Comparison of ENCODE assay signal across 13 mouse cellular contexts in the genomic region with DNA sequence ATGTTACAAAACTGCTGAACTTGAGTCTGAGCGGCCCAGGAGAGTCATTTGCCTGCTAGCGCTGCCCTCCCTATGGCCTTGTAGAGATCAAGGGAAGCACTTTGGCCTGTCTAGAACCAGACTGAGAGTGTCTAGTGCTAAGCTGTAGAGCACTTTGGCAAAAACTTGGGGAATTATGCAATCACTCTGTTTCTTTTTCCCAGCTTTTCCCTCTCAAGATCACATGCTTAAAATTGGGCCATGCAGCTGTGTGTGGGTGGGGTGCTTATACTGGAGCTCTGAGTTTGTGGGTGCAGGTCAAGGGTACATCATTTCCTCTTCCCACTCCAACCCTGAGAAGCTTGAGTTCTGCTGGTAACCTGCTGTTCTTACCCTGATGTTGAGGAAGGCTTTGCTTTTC. TPM values are rescaled to one million over a fixed set of nuclear protein-coding genes. Genes with fewer than 3 reads are reported as not detected.
DNase-seq lines count a peak whose midpoint lies in the region; ATAC-seq lines count a peak whose summit lies in the region.
"Had no signal": no experiment of that assay in that cellular context is flagged by ENCODE, and none has a peak within 500 bp of the region (broad histone marks: within the 10 kb centered on the region; RNA-seq: fewer than 3 reads in every experiment).

No protein-coding gene starts in this region.

- H3K4me3 ChIP-seq in lung, embryonic 16.5 days (ENCODE audit: low read length), result no peak overlapping the region
- H3K4me3 ChIP-seq in kidney, embryonic 14.5 days (ENCODE audit: low read length), result no peak overlapping the region
- H3K4me3 ChIP-seq: liver, embryonic 12.5 days; stomach, embryonic 15.5 days had no signal

- WGBS in lung, embryonic 16.5 days, result 73% methylated on average over 2 of the region's 2 CpGs
- WGBS in kidney, embryonic 14.5 days, result 90% methylated on average over 2 of the region's 2 CpGs

- peaks cover 3% of the 10 kb centered on the region; the same call in 1 of the 2 replicates for H3K4me1 ChIP-seq in lung, embryonic 16.5 days (replicated peaks; ENCODE audit: control insufficient read depth, insufficient read depth, low read length)
- no peaks in the 10 kb centered on the region for H3K4me1 ChIP-seq in kidney, embryonic 14.5 days (ENCODE audit: control insufficient read depth, insufficient read depth, low read length)
- H3K4me1 ChIP-seq: stomach, embryonic 15.5 days had no signal

- no peak overlapping the region for H3K27ac ChIP-seq in lung, embryonic 16.5 days (ENCODE audit: low read length)
- H3K27ac ChIP-seq in kidney, embryonic 14.5 days (ENCODE audit: low read depth, low read length), result no peak overlapping the region
- H3K27ac ChIP-seq: liver, embryonic 12.5 days; stomach, embryonic 15.5 days had no signal

- no peaks in the 10 kb centered on the region for H3K9me3 ChIP-seq in lung, embryonic 16.5 days (ENCODE audit: control insufficient read depth, low read length)
- no peaks in the 10 kb centered on the region for H3K9me3 ChIP-seq in kidney, embryonic 14.5 days (ENCODE audit: control insufficient read depth, low read length)
- H3K9me3 ChIP-seq: liver, embryonic 12.5 days; stomach, embryonic 15.5 days had no signal

- no peak overlapping the region for H3K4me2 ChIP-seq in lung, embryonic 16.5 days (ENCODE audit: low read depth, low read length)
- no peak overlapping the region for H3K4me2 ChIP-seq in kidney, embryonic 14.5 days (replicated peaks; ENCODE audit: low read depth, low read length)
- H3K4me2 ChIP-seq: liver, embryonic 12.5 days; stomach, embryonic 15.5 days had no signal

- H3K9ac ChIP-seq in lung, embryonic 16.5 days (ENCODE audit: low read length), result no peak overlapping the region
- no peak overlapping the region for H3K9ac ChIP-seq in kidney, embryonic 14.5 days (ENCODE audit: low read depth, low read length)
- H3K9ac ChIP-seq: liver, embryonic 12.5 days; stomach, embryonic 15.5 days had no signal

- peak; percentile 71 for DNase-seq in gastrocnemius, adult 18-20 months (ENCODE audit: low spot score)
- DNase-seq in gastrocnemius, postnatal 10 days, result no peak
- DNase-seq in right cerebral cortex, postnatal 25 days, result peak; percentile 39
- no peak for DNase-seq in right cerebral cortex, postnatal 4 days
- DNase-seq in thymus, postnatal 4 days, result peak; percentile 27

- no peaks in the 10 kb centered on the region for H3K36me3 ChIP-seq in lung, embryonic 16.5 days (ENCODE audit: control insufficient read depth, insufficient read depth, low read length)
- no peaks in the 10 kb centered on the region for H3K36me3 ChIP-seq in kidney, embryonic 14.5 days (ENCODE audit: control insufficient read depth, insufficient read depth, low read length)
- H3K36me3 ChIP-seq: liver, embryonic 12.5 days; stomach, embryonic 15.5 days had no signal

- no peaks in the 10 kb centered on the region for H3K27me3 ChIP-seq in lung, embryonic 16.5 days (ENCODE audit: control insufficient read depth, insufficient read depth, low read depth, low read length)
- no peaks in the 10 kb centered on the region for H3K27me3 ChIP-seq in kidney, embryonic 14.5 days (ENCODE audit: control insufficient read depth, insufficient read depth, low read length)
- H3K27me3 ChIP-seq: liver, embryonic 12.5 days; stomach, embryonic 15.5 days had no signal

- ATAC-seq in lung, embryonic 16.5 days (ENCODE audit: low read depth), result peak; percentile 64
- ATAC-seq in erythroblast, adult 5-6 weeks (replicated peaks; ENCODE audit: low FRiP score, poor library complexity, severe bottlenecking), result no peak
- ATAC-seq in kidney, embryonic 14.5 days (ENCODE audit: low FRiP score, low TSS enrichment), result no peak
- ATAC-seq: hindbrain, embryonic 16.5 days; liver, embryonic 12.5 days had no signal

RNA-seq across cellular contexts. Expression of gene Gm13691, which starts 32.6 kb away (rescaled TPM):
- under 1 TPM; 0.64 to 0.85 TPM for total RNA-seq in gastrocnemius, adult 18-20 months (2021)
- total RNA-seq in gastrocnemius, postnatal 10 days (2021), result 1 to 10 TPM in 1 of 2 experiments, under 1 TPM in 1; 0.96 to 1.2 TPM
- not detected in 2 replicates for polyA plus RNA-seq in lung, embryonic 16.5 days (2015; fragmentation: Nextera tagmentation; extraction: Ambion mirVana)
- total RNA-seq in erythroblast, adult 5-6 weeks (2015; ENCODE audit: low replicate concordance), result not detected in 2 replicates
- total RNA-seq in erythroblast, adult 5-6 weeks (2017; ENCODE audit: low replicate concordance), result 0.14 TPM in 1 of 2 replicates, not detected in the other
- polyA plus RNA-seq in kidney, embryonic 14.5 days (2014; fragmentation: Nextera tagmentation; extraction: Ambion mirVana), result not detected in 2 replicates
- polyA plus RNA-seq: embryonic facial prominence, embryonic 11.5 days; hindbrain, embryonic 16.5 days; liver, embryonic 12.5 days; neural tube, embryonic 11.5 days had no signal

RNA-seq across cellular contexts. Expression of gene Gm13697, which starts 38.4 kb away (rescaled TPM):
- total RNA-seq in gastrocnemius, adult 18-20 months (2021), result under 1 TPM; 0.64 to 0.85 TPM
- total RNA-seq in gastrocnemius, postnatal 10 days (2021), result 1 to 10 TPM in 1 of 2 experiments, under 1 TPM in 1; 0.96 to 1.2 TPM
- polyA plus RNA-seq in lung, embryonic 16.5 days (2015; fragmentation: Nextera tagmentation; extraction: Ambion mirVana), result not detected in 2 replicates
- total RNA-seq in erythroblast, adult 5-6 weeks (2015; ENCODE audit: low replicate concordance), result not detected in 2 replicates
- total RNA-seq in erythroblast, adult 5-6 weeks (2017; ENCODE audit: low replicate concordance), result 0.42 TPM in 1 of 2 replicates, not detected in the other
- polyA plus RNA-seq in kidney, embryonic 14.5 days (2014; fragmentation: Nextera tagmentation; extraction: Ambion mirVana), result not detected in 2 replicates
- polyA plus RNA-seq: embryonic facial prominence, embryonic 11.5 days; hindbrain, embryonic 16.5 days; liver, embryonic 12.5 days; neural tube, embryonic 11.5 days had no signal

RNA-seq across cellular contexts. Expression of gene Gm13694, which starts 44.2 kb away (rescaled TPM):
- under 1 TPM; 0.64 to 0.85 TPM for total RNA-seq in gastrocnemius, adult 18-20 months (2021)
- total RNA-seq in gastrocnemius, postnatal 10 days (2021), result 1 to 10 TPM in 1 of 2 experiments, under 1 TPM in 1; 0.96 to 1.2 TPM
- not detected in 2 replicates for polyA plus RNA-seq in lung, embryonic 16.5 days (2015; fragmentation: Nextera tagmentation; extraction: Ambion mirVana)
- not detected in 2 replicates for total RNA-seq in erythroblast, adult 5-6 weeks (2015; ENCODE audit: low replicate concordance)
- total RNA-seq in erythroblast, adult 5-6 weeks (2017; ENCODE audit: low replicate concordance), result 0.42 TPM in 1 of 2 replicates, not detected in the other
- polyA plus RNA-seq in kidney, embryonic 14.5 days (2014; fragmentation: Nextera tagmentation; extraction: Ambion mirVana), result not detected in 2 replicates
- polyA plus RNA-seq: embryonic facial prominence, embryonic 11.5 days; hindbrain, embryonic 16.5 days; liver, embryonic 12.5 days; neural tube, embryonic 11.5 days had no signal

RNA-seq across cellular contexts. Expression of gene Gm13696, which starts 50.0 kb away (rescaled TPM):
- under 1 TPM; 0.64 to 0.85 TPM for total RNA-seq in gastrocnemius, adult 18-20 months (2021)
- 1 to 10 TPM in 1 of 2 experiments, under 1 TPM in 1; 0.96 to 1.2 TPM for total RNA-seq in gastrocnemius, postnatal 10 days (2021)
- not detected in 2 replicates for polyA plus RNA-seq in lung, embryonic 16.5 days (2015; fragmentation: Nextera tagmentation; extraction: Ambion mirVana)
- not detected in 2 replicates for total RNA-seq in erythroblast, adult 5-6 weeks (2015; ENCODE audit: low replicate concordance)
- total RNA-seq in erythroblast, adult 5-6 weeks (2017; ENCODE audit: low replicate concordance), result 0.42 TPM in 1 of 2 replicates, not detected in the other
- not detected in 2 replicates for polyA plus RNA-seq in kidney, embryonic 14.5 days (2014; fragmentation: Nextera tagmentation; extraction: Ambion mirVana)
- polyA plus RNA-seq: embryonic facial prominence, embryonic 11.5 days; hindbrain, embryonic 16.5 days; liver, embryonic 12.5 days; neural tube, embryonic 11.5 days had no signal

RNA-seq across cellular contexts. Expression of gene Gm13695, which starts 55.8 kb away (rescaled TPM):
- under 1 TPM in 1 of 2 experiments, not detected in 1; 0.64 TPM for total RNA-seq in gastrocnemius, adult 18-20 months (2021)
- not detected for total RNA-seq in gastrocnemius, postnatal 10 days (2021)
- not detected in 2 replicates for polyA plus RNA-seq in lung, embryonic 16.5 days (2015; fragmentation: Nextera tagmentation; extraction: Ambion mirVana)
- not detected in 2 replicates for total RNA-seq in erythroblast, adult 5-6 weeks (2015; ENCODE audit: low replicate concordance)
- 0.42 TPM in 1 of 2 replicates, not detected in the other for total RNA-seq in erythroblast, adult 5-6 weeks (2017; ENCODE audit: low replicate concordance)
- polyA plus RNA-seq in kidney, embryonic 14.5 days (2014; fragmentation: Nextera tagmentation; extraction: Ambion mirVana), result not detected in 2 replicates
- polyA plus RNA-seq: embryonic facial prominence, embryonic 11.5 days; hindbrain, embryonic 16.5 days; liver, embryonic 12.5 days; neural tube, embryonic 11.5 days had no signal

Comparison
In these comparisons a context has a peak if more than half of its experiments do, and no peak if none do; other contexts are left out.
1. DNase-seq: peak in gastrocnemius, adult 18-20 months (single experiment), right cerebral cortex, postnatal 25 days (single experiment) and thymus, postnatal 4 days (single experiment); none in gastrocnemius, postnatal 10 days (single experiment) and right cerebral cortex, postnatal 4 days (single experiment).